18 mouse cellular contexts compared by ENCODE assay signal in the genomic region with DNA sequence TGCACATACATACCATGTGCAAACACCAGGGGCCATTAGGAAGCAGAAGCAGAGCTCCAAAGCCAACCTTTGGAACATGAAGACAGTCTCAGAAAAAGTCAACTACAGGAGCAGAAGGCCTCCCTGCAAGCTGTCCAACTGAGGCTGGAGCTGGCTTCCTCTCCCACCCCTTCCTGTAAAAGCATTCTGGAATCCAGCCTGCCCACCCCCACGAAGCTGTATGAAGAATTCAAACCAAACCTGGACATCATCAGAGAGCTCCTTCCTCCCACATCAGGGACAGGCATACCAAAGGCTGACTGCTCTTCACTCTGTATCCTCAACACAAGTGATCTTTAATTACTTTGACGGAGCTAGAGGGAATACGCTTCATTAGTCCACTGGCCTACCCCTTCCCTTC. TPM values are rescaled to one million over a fixed set of nuclear protein-coding genes. Genes with fewer than 3 reads are reported as not detected.
"Had no signal": no experiment of that assay in that cellular context is flagged by ENCODE, and none has a peak within 500 bp of the region (broad histone marks: within the 10 kb centered on the region; RNA-seq: fewer than 3 reads in every experiment).

No protein-coding gene starts in this region.

- H3K27ac ChIP-seq: lung, embryonic 15.5 days; macrophage; midbrain, embryonic 13.5 days; midbrain, embryonic 15.5 days; neural tube, embryonic 12.5 days; stomach, embryonic 15.5 days; stomach, postnatal 0 days had no signal

- H3K4me3 ChIP-seq: lung, embryonic 15.5 days; megakaryocyte, embryonic 14.5 days; midbrain, embryonic 13.5 days; midbrain, embryonic 15.5 days; neural tube, embryonic 12.5 days; stomach, embryonic 15.5 days had no signal

- DNase-seq: liver, postnatal 0 days; lung, adult 2 months; lung, postnatal 14 days; lung, postnatal 36 days; thymus, adult 18-20 months; thymus, postnatal 14 days; thymus, postnatal 36 days had no signal

- ATAC-seq: liver, postnatal 0 days; lung, postnatal 0 days; midbrain, embryonic 13.5 days; midbrain, embryonic 15.5 days had no signal

RNA-seq across cellular contexts. Expression of a gene that starts 40.1 kb away (rescaled TPM):
- total RNA-seq: monocyte, adult 5-6 weeks; neutrophil, adult 5-6 weeks had no signal
